Mouse (Mus musculus) brown adipose tissue, adult 24 weeks (tissue): ENCODE results near the gene Arhgap32. TPM values are rescaled to one million over a fixed set of nuclear protein-coding genes. Genes with fewer than 3 reads are reported as not detected.
A peak's percentile ranks its signal among the peaks of the same experiment; 100 is the strongest.
"Not testable (repeated sequence)": the region's sequence is repeated elsewhere in the genome, so short reads cannot be mapped to it uniquely, and the experiment has no call there.

Experiments
- H3K27ac ChIP-seq: fragments of 200-500 bp; replicated peaks from 2 replicates; pipeline ENCODE4 v1.5.1; 2012; ENCODE audit warnings: low read depth, mild to moderate bottlenecking, low read length
- H3K4me1 ChIP-seq: fragments of 200-500 bp; 2 replicates; pipeline ENCODE4 v1.6.1; 2012; ENCODE audit warnings: low read length, mixed read lengths; ENCODE audit not compliant: control insufficient read depth, insufficient read depth, insufficient read length
- H3K4me3 ChIP-seq: fragments of 200-500 bp; 2 replicates; pipeline ENCODE4 v1.5.1; 2012; ENCODE audit warnings: low read depth, mild to moderate bottlenecking, low read length, moderate library complexity; ENCODE audit not compliant: insufficient read depth
- polyA plus RNA-seq: library from polyadenylated mRNA; stranded (reverse); fragments of >200 nt; gene quantifications from 2 replicates; pipeline ENCODE4 v1.2.4, GENCODE M21; 2012; ENCODE audit not compliant: missing spikeins, insufficient read depth, insufficient read length

Arhgap32 gene
- polyA plus RNA-seq, 1 experiment = 13.0 TPM

GRCm38 (mm10) chr9:32117876-32118275 lies 1.9 kb downstream of the Arhgap32 start:
- Histone ChIP-seq H3K27ac (no peak overlapping the region), H3K4me1 (no peaks in the 10 kb centered on the region), H3K4me3 (no peak overlapping the region)

DNA sequence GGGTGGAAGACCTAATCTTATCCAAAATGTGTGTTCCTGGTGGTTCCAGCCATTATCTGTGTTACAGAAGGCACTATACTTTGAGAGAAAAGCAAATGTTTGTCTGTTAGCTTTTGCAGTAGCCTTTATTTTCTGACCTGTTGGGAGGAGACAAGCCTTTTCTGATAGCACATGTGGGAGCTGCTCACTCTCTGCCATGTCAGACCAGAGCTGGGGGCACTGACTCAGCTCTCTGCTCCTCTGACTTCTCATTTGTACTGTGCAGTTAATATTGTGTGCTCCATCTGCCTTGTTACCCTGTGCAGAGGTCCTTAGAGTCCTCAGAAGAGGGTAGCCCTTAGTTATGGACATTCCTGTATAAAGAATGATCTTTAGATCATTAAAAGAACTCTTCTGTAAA lies 2.5 kb downstream of the Arhgap32 start:
- H3K27ac ChIP-seq = no peak overlapping the region
- no peak overlapping the region for H3K4me3 ChIP-seq
- no peaks in the 10 kb centered on the region for H3K4me1 ChIP-seq

DNA sequence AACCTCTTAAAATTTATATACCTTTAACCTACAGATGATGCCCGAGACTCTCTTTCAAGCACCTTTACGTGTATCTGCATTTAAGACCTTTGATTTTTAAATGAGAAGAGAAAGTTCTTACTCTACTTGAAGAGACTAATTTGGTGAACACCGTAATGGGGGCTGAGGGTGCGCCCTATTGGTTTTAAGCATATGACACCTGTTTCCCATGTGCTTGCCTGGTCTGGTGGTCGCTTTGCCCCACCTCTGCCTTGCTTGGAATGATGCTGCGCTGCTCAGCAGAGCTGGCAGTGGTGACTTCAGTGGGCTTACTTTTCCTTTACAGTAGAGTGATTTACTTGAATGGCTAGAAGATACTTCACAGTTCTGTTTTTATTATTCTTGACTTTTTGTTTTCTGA lies 3.6 kb downstream of the Arhgap32 start:
- H3K27ac ChIP-seq = no peak overlapping the region
- no peak overlapping the region for H3K4me3 ChIP-seq
- no peaks in the 10 kb centered on the region for H3K4me1 ChIP-seq

- Histone ChIP-seq H3K27ac (no peak overlapping the region), H3K4me1 (no peaks in the 10 kb centered on the region), H3K4me3 (no peak overlapping the region)
Observed at GRCm38 (mm10) chr9:32120162-32120561, 4.2 kb downstream of the Arhgap32 start.

DNA sequence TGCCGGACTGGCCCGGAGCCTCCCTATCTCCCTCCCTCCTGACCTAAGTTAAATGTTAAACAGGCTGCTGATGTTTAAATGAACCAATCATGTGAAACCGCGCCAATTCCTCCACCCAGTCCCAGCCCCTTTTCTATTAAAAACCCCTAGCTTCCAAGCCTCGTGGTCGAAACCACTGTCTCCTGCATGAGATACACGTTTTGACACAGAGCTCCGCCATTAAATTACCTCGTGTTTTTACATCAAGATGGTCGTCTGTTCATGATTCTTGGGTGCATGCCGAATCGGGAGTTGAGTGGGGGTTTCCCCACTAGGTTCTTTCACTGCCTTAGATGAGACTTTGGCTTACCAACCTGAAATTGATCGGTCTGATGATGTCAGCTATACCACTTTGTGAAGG lies 5.3 kb downstream of the Arhgap32 start:
- H3K4me3 ChIP-seq, H3K27ac ChIP-seq, H3K4me1 ChIP-seq: not testable (repeated sequence)

GRCm38 (mm10) chr9:32136195-32136594 lies 20.3 kb downstream of the Arhgap32 start:
- Histone ChIP-seq H3K4me3 (no peak overlapping the region), H3K27ac (no peak overlapping the region), H3K4me1 (peaks cover 2% of the 10 kb centered on the region; the same call in 1 of the 2 replicates)

DNA sequence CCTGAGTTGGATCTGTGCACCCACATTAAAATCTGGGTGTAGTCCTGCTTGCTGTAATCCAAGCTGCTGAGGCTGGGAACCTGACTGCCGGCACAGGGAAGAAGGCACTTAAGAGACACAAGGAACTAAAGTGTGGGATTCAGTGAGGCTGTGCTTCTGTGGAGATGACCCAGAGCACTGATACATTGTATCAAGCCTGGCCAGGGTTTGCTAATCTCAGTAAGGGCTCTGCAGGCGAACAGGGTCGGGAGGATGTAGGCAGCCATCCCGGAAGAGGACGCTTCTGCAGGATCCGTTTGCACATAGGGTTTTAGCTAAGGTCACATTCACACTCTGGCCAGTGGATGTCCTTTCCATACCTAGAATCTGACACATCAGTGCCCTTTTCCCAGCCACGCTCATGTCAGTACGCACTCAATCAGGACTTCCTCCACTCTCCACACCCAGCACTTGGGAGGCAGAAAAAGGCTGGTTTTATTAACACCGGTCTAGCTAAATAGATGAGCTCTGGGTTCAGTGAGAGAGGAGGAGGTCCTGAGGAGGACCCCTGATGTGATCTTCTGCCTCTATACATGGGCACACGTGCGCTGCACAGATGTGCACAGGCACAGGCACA lies 20.9 kb downstream of the Arhgap32 start:
- H3K27ac ChIP-seq = no peak overlapping the region
- H3K4me1 ChIP-seq = peaks cover 2% of the 10 kb centered on the region; the same call in 1 of the 2 replicates
- no peak overlapping the region for H3K4me3 ChIP-seq

DNA sequence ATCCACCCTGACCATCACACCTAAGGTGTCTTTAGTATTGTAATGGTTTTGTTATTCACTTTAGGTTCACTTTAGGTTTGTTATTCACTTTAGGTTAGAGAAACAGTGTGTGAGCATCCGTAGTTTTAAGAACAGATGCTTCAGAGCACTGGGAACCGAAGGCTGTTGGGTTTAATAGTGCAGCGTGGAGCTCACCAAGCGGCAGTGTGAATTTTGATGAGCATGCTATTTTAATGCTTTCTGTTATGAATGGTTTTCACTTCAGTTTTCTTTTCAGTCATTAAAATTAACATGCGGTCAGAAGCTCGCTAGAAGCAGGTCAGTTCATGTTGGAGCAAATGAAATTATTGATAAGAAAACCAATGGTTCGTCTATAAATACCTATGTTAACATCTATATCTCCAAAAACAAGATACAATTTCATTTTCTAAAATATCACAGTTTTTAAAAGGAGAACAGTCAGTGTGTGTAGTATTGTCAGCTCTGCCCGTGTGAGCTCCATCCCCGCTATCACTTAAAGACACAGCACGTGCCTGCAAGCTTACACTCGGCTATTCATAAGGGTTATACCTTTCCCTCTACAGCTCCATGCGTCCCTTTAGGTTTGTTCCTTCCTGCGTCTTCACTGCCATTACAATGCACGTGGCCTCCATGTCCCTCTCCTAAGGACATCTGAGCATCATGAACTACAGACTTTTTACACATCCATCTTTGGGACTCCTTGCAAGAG lies 21.9 kb downstream of the Arhgap32 start:
- Histone ChIP-seq H3K27ac (no peak overlapping the region), H3K4me3 (no peak overlapping the region), H3K4me1 (peaks cover 2% of the 10 kb centered on the region; the same call in 1 of the 2 replicates)

DNA sequence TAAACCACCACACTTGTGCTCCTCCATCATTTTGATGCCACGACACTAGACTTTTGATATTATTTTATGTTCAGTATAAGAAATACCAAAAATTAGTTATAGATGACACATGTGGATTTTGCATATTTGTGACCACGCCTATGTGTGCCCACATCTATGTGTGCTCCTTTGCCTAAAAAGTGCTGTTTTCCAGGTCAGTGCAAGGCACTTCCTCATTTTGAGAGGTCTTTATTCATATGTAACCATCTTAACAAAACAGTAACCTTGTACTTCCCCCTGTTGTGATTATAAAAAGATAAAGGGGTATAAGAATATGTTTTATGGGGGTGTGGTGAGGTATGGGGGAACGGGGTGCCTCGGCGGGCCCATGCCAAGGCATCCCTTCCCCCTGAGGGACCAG lies 22.7 kb downstream of the Arhgap32 start:
- Histone ChIP-seq H3K27ac (no peak overlapping the region), H3K4me3 (no peak overlapping the region), H3K4me1 (peaks cover 5% of the 10 kb centered on the region; the same call in 1 of the 2 replicates)

DNA sequence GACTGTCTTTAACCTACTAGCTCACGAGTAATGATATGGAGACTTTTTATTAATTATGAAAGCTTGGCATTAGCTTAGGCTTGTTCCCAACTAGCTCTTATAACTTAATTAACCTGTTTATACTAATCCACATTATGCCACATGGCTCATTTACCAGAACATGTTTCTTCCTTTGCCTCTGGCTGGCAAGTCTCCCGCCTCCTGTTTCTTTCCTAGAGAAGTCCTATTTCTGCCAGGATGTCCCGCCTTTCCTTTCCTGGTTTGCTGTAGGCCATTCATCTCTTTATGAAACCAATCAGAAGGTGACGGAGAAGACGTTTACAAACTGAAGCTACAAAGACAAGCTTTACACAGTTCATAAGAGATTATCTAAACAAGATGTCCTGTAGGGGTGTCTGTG lies 23.7 kb downstream of the Arhgap32 start:
- Histone ChIP-seq H3K27ac (no peak overlapping the region), H3K4me3 (no peak overlapping the region), H3K4me1 (peaks cover 5% of the 10 kb centered on the region; the same call in 1 of the 2 replicates)

DNA sequence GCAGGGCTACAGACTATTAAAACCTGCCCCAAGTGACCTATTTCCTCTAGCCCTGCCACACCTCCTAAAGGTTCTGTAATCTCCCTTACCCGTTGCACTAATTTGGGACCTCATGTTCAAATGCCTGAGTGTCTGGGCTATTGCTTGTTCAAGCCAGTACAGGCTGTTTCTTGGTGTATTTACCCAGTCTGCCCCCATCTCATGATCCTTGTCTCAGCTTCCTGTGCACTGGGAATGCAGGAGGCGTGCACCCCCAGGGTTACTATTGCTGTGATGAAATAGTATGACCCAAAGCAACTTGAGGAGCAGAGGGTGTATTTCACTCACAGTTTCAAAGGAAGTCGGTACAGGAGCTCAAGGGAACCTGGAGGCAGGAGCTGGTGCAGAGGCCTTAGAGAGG lies 26.9 kb downstream of the Arhgap32 start:
- no peak overlapping the region for H3K27ac ChIP-seq
- no peak overlapping the region for H3K4me3 ChIP-seq
- peaks cover 7% of the 10 kb centered on the region for H3K4me1 ChIP-seq

GRCm38 (mm10) chr9:32143451-32143850 lies 27.5 kb downstream of the Arhgap32 start:
- Histone ChIP-seq H3K4me1 (peaks cover 7% of the 10 kb centered on the region), H3K27ac (no peak overlapping the region), H3K4me3 (no peak overlapping the region)

DNA sequence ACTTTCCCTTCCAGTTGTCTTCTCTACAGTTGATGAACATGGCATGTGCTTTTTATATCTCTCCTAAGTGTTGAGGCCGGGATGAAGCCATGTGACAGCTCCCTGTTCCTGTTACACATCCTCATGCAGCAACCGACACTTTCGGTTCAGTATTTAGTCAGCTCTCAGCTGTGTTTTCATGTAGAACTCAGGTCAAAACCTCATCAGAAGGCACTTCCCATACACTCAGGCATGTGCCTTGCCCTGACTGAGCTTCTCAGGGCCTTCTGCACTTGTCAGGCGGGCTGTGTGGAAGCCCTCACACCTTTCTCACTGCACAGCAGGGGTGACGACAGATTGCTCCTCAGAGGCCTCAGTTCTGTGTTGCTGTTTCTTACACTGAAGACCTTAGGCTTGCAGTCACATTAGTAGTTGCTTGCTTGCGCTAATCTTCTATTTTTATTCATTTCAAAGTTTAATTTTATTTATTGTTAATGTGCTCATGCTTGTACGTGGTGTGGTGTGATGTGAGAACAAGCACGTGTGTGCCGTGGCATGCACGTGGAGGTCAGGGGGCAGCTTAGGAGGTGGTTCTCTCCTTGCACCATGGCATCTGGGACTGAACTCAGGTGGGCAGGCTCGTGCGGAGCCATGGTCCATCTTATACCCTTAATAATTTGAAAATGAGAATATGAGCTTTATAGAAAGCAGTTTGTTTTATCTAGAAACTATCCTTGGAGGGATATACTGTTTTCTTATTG lies 30.5 kb downstream of the Arhgap32 start:
- H3K27ac ChIP-seq = no peak overlapping the region
- H3K4me1 ChIP-seq = peaks cover 17% of the 10 kb centered on the region
- no peak overlapping the region for H3K4me3 ChIP-seq

DNA sequence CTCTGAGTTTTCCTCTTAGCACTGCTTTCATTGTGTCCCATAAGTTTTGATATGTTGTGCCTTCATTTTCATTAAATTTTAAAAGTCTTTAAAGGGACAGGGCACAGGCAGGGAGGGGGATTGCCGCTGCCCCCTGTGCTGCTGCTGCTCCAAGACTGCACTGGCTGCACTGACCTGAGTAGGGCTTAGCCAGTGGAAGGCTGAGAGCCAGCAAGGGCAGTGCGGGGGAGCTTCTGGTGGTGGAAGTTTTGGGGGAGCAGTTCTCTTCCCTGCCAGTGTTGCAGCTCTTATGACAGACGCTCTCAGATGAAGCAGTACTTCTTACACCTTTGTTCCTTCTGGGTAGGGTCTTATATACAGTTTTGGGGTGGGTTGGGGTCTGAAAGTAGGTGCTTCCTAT lies 33.3 kb downstream of the Arhgap32 start:
- Histone ChIP-seq H3K4me3 (no peak overlapping the region), H3K4me1 (peaks cover 14% of the 10 kb centered on the region), H3K27ac (no peak overlapping the region)

- H3K4me1 ChIP-seq = peaks cover 14% of the 10 kb centered on the region
- no peak overlapping the region for H3K4me3 ChIP-seq
- H3K27ac ChIP-seq = peak overlapping the region; percentile 21; the same call in 1 of the 2 replicates
Observed at GRCm38 (mm10) chr9:32149836-32150642, 34.1 kb downstream of the Arhgap32 start.
